Mouse (Mus musculus): ENCODE results near the gene Foxn3.
A peak's percentile ranks its signal among the peaks of the same experiment; 100 is the strongest.

The Foxn3 gene

GRCm38 (mm10) chr12:99563219-99564059 lies at the start of gene Foxn3:
TSS of gene Foxn3 (minus strand) at chr12:99563582.
- peak; percentile 60 for DNase-seq

GRCm38 (mm10) chr12:99612181-99612871 lies 48.9 kb upstream of the Foxn3 start:
- DNase-seq, result no peak

GRCm38 (mm10) chr12:99610868-99611267 lies 47.5 kb upstream of the Foxn3 start:
- no peak for DNase-seq

- DNase-seq, result no peak
These were observed 46.9 kb upstream of the Foxn3 start for GRCm38 (mm10) chr12:99610069-99610815.

GRCm38 (mm10) chr12:99609643-99610042 lies 46.3 kb upstream of the Foxn3 start:
- no peak for DNase-seq

- no peak for DNase-seq
These were observed 45.0 kb upstream of the Foxn3 start for GRCm38 (mm10) chr12:99608279-99608955.

GRCm38 (mm10) chr12:99603381-99603780 lies 40.0 kb upstream of the Foxn3 start:
- no peak for DNase-seq

GRCm38 (mm10) chr12:99601841-99602240 lies 38.5 kb upstream of the Foxn3 start:
- no peak for DNase-seq

GRCm38 (mm10) chr12:99601392-99601791 lies 38.0 kb upstream of the Foxn3 start:
- DNase-seq, result no peak

- DNase-seq, result no peak
These were observed 36.2 kb upstream of the Foxn3 start for GRCm38 (mm10) chr12:99599606-99600005.

- DNase-seq, result no peak
These were observed 33.0 kb upstream of the Foxn3 start for GRCm38 (mm10) chr12:99596397-99596796.

- DNase-seq, result no peak
These were observed 24.0 kb upstream of the Foxn3 start for GRCm38 (mm10) chr12:99587338-99587737.

GRCm38 (mm10) chr12:99579989-99580388 lies 16.6 kb upstream of the Foxn3 start:
- DNase-seq, result no peak

- no peak for DNase-seq
These were observed 13.3 kb upstream of the Foxn3 start for GRCm38 (mm10) chr12:99576682-99577081.

- DNase-seq, result no peak
These were observed 10.9 kb upstream of the Foxn3 start for GRCm38 (mm10) chr12:99574299-99574698.

- no peak for DNase-seq
These were observed 9.7 kb upstream of the Foxn3 start for GRCm38 (mm10) chr12:99573036-99573435.

- no peak for DNase-seq
These were observed 8.6 kb upstream of the Foxn3 start for GRCm38 (mm10) chr12:99571999-99572398.

GRCm38 (mm10) chr12:99570197-99570956 lies 7.0 kb upstream of the Foxn3 start:
- peak; percentile 51 for DNase-seq

GRCm38 (mm10) chr12:99565606-99566005 lies 2.2 kb upstream of the Foxn3 start:
- DNase-seq, result no peak

GRCm38 (mm10) chr12:99564301-99564910 lies 1.0 kb upstream of the Foxn3 start:
- peak; percentile 29 for DNase-seq

GRCm38 (mm10) chr12:99562867-99563189 lies 554 bp downstream of the Foxn3 start:
- peak; percentile 64 for DNase-seq
